Mouse (Mus musculus) lung, embryonic 15.5 days (tissue): ENCODE measurements at regions not wholly inside any gene's neighbourhood (a gene's known extent, or its start where the extent isn't known, plus 50 kb on each side); places are given as distances from the start of the nearest gene placed in this dataset.
A peak's percentile ranks its signal among the peaks of the same experiment; 100 is the strongest.
"Not testable (repeated sequence)": the region's sequence is repeated elsewhere in the genome, so short reads cannot be mapped to it uniquely, and the experiment has no call there.

Experiments
- ATAC-seq: fragments of 200-750 bp; cut with Nextera tagmentation; 2 replicates; pipeline ENCODE4 v1.8.0; 2017; ENCODE audit warnings: moderate number of reproducible peaks, borderline replicate concordance; ENCODE audit not compliant: low FRiP score, low TSS enrichment; ENCODE audit errors: extremely low read depth
- H3K27ac ChIP-seq: fragments of 300-500 bp; sonication (generic); 2 replicates; pipeline ENCODE4 v1.5.1; 2015; ENCODE audit warnings: moderate library complexity, mild to moderate bottlenecking, inconsistent platforms
- H3K27me3 ChIP-seq: fragments of 300-500 bp; sonication (generic); 2 replicates; pipeline ENCODE4 v1.6.1; 2015; ENCODE audit warnings: inconsistent platforms
- H3K36me3 ChIP-seq: fragments of 300-500 bp; sonication (generic); 2 replicates; pipeline ENCODE4 v1.6.1; 2015; ENCODE audit warnings: inconsistent platforms
- H3K4me1 ChIP-seq: fragments of 300-500 bp; sonication (generic); 2 replicates; pipeline ENCODE4 v1.6.1; 2015; ENCODE audit warnings: inconsistent platforms
- H3K4me2 ChIP-seq: fragments of 300-500 bp; sonication (generic); 2 replicates; pipeline ENCODE4 v1.6.1; 2015; ENCODE audit warnings: inconsistent platforms, mild to moderate bottlenecking, moderate library complexity
- H3K4me3 ChIP-seq: fragments of 300-500 bp; sonication (generic); 2 replicates; pipeline ENCODE4 v1.5.1; 2015; ENCODE audit warnings: mild to moderate bottlenecking, inconsistent platforms
- H3K9ac ChIP-seq: fragments of 300-500 bp; sonication (generic); 2 replicates; pipeline ENCODE4 v1.6.1; 2015; ENCODE audit warnings: inconsistent platforms
- H3K9me3 ChIP-seq: fragments of 300-500 bp; sonication (generic); 2 replicates; pipeline ENCODE4 v1.6.1; 2016; ENCODE audit warnings: inconsistent platforms
- WGBS: fragments of 180-500 bp; shearing (Covaris S2); methylation state at CpG from one replicate; pipeline ENCODE4 v1.1.7; 2015; 5-methylcytosine and 5-hydroxymethylcytosine counted together

DNA sequence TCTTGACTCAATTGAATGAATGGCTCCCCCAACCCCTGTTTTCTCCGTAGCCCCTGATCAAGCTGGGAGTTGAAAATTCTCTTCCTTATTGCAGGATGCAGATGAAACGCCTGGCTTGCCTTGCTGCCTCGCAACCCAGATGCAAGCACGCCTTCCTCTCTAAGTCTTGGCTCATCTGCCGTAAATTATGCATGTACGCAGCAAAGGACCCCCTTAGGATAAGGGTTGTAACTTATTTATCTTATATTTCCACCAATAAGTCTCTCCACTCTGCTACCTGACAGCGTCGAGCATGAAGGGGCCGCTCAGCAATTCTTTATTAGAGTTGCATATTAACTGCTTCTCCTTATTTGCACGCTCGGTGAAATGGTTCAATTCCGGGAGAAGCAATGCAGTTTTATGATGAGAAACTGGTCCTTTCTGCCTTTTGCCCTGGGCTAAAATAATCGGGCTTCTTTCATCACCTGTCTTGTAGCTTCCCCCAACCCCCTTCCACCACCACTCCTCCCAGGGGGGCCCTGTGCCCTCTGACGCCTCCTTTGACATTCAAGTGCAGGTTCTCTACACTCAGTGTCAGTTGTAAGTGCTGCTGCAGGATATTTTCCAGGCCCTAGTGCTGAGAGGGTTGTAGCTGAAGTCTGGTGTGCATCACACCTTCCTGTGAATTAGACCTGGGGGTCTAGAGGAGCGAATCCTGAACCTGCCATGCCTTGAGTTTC is 246.0 kb downstream of the Eipr1 start:
- Histone ChIP-seq H3K27ac (no peak overlapping the region), H3K9me3 (no peaks in the 10 kb centered on the region), H3K36me3 (no peaks in the 10 kb centered on the region), H3K4me3 (no peak overlapping the region), H3K4me2 (no peak overlapping the region), H3K9ac (no peak overlapping the region), H3K27me3 (no peaks in the 10 kb centered on the region), H3K4me1 (no peaks in the 10 kb centered on the region)
- WGBS: 55% methylated on average over 15 of the region's 15 CpGs
- ATAC-seq: no peak

DNA sequence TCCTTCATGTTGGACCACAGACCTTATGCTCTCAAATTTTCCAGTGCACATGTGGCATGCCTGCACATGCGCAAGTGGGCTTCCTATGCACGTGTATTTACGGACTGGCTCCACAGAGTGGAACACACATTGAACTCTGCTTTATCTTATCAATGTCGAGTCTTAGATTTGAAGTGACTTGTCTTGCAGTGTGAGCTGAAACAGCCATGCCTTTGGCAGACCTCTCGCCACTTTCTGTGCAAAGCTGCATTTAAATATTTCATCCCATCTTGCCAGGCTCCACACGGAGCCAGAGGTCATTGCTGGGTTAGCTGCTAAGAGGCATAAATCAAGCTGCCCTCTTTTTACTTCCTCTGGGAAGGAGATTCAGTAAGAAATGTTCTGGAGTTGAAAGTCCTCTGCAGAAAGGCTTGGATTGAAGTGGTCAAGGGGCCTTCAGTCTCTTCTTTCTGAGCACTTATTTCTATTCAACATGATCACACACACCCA is 248.4 kb downstream of the Eipr1 start:
- no peak for ATAC-seq
- H3K9me3 ChIP-seq: no peaks in the 10 kb centered on the region
- H3K27me3 ChIP-seq: no peaks in the 10 kb centered on the region
- no peaks in the 10 kb centered on the region for H3K36me3 ChIP-seq
- 30% methylated on average over 6 of the region's 6 CpGs for WGBS
- H3K4me1 ChIP-seq: no peaks in the 10 kb centered on the region
- H3K4me2 ChIP-seq: no peak overlapping the region
- H3K27ac ChIP-seq: no peak overlapping the region
- no peak overlapping the region for H3K9ac ChIP-seq
- no peak overlapping the region for H3K4me3 ChIP-seq

DNA sequence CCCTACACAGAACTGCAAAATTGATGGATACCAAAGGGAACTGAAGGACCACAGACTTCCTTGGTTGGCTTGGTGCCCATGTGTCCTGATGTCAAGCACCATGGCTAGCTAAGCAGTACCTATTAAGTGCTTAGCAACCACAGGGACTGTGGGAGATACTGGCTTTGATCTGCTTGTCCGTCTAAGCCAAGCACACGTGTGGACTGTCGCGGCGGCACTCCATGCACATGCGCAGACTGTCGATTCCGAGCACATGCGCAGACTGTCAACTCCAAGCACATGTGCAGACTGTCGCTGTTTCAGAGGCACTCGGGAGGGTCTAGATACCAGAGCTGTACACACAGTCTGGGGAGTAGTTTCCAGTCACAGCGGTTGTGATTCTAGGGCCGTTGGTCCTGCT is 252.9 kb downstream of the Eipr1 start:
- Histone ChIP-seq H3K27ac (no peak overlapping the region), H3K4me2 (no peak overlapping the region), H3K9ac (no peak overlapping the region), H3K4me3 (no peak overlapping the region), H3K4me1 (no peaks in the 10 kb centered on the region), H3K27me3 (no peaks in the 10 kb centered on the region), H3K36me3 (no peaks in the 10 kb centered on the region), H3K9me3 (no peaks in the 10 kb centered on the region)
- 85% methylated on average over 13 of the region's 13 CpGs for WGBS
- ATAC-seq: no peak

DNA sequence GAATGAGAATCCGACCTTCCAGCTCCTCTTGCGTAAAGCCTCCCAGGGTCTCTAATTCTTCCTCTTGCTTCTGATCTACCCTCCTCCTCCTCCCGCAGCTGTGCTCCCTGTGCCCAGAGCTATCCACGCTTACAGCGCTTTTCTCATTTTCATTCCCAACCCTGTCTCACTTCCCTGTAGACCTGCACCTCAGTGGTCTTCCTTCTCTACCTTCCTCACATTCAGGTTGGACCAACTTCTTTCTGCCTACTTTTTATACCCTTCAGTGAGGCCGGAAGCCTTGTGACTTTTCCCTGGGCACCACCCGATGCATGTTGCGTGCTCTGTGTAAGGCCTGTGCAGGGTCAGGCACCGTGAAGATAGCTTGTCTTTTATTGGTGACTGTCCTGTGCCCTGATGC is 263.0 kb downstream of the Eipr1 start:
- Histone ChIP-seq H3K4me3 (no peak overlapping the region), H3K4me2 (no peak overlapping the region), H3K27ac (no peak overlapping the region), H3K9me3 (no peaks in the 10 kb centered on the region), H3K36me3 (no peaks in the 10 kb centered on the region), H3K4me1 (no peaks in the 10 kb centered on the region), H3K27me3 (no peaks in the 10 kb centered on the region), H3K9ac (no peak overlapping the region)
- WGBS: 83% methylated on average over 9 of the region's 9 CpGs
- ATAC-seq: no peak

DNA sequence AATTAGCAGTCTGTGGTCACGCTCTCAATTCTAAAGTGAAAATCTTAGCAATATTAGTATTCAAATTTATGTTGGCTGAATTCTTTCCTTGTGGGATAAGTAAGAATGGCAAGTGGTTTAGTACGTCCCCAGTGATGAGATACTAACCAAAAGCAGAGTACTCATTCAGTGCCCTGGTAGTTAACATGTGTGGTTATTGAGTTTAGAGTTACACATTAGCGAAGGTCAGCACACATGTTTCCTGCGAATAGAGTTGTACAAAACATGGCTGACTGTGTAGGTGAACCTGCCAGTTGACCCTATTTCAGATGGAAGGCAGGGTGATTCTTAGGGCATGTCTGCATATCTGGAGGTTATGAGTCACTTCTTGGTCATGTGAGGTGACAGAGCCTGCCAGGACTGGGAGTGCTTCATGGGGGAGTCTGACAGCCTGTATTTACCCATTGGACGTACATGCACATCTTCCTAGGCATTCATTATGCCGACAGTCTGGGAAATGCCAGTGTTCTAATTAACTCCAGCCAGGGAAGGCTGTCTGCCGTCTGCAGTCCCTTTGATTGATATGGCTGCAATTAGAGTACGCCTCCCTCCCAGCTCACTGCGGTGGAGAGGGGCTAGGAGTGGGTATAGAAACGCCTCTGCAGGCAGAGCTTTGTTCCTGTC is 263.7 kb downstream of the Eipr1 start:
- Histone ChIP-seq H3K27ac (no peak overlapping the region), H3K36me3 (no peaks in the 10 kb centered on the region), H3K4me1 (no peaks in the 10 kb centered on the region), H3K4me3 (no peak overlapping the region), H3K9ac (no peak overlapping the region), H3K9me3 (no peaks in the 10 kb centered on the region), H3K4me2 (no peak overlapping the region), H3K27me3 (no peaks in the 10 kb centered on the region)
- WGBS: 46% methylated on average over 10 of the region's 10 CpGs
- ATAC-seq: no peak

DNA sequence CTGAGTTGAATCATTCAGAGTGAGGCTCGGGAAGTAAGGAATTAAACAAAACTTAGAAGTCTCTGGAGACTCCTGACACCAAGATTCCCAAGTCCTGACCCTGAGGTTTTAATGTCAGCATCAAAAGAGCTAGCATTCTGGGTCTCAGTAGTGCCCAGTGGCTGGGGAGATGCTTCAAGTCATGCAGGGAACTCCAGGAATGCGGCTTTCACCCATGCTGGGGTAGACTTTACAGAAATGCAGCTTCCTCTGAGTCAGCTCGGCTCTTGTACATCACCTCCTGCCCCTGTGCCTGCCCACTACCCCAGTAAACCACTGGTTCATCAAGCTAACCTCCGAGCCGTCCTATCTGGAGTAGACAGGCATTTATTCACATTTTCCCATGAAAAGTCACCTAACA is 269.5 kb downstream of the Eipr1 start:
- H3K4me2 ChIP-seq: no peak overlapping the region
- H3K4me3 ChIP-seq: no peak overlapping the region
- H3K27ac ChIP-seq: no peak overlapping the region
- no peak overlapping the region for H3K9ac ChIP-seq
- no peaks in the 10 kb centered on the region for H3K36me3 ChIP-seq
- WGBS: 46% methylated on average over 5 of the region's 5 CpGs
- ATAC-seq: no peak
- no peaks in the 10 kb centered on the region for H3K9me3 ChIP-seq
- H3K4me1 ChIP-seq: no peaks in the 10 kb centered on the region
- H3K27me3 ChIP-seq: no peaks in the 10 kb centered on the region

DNA sequence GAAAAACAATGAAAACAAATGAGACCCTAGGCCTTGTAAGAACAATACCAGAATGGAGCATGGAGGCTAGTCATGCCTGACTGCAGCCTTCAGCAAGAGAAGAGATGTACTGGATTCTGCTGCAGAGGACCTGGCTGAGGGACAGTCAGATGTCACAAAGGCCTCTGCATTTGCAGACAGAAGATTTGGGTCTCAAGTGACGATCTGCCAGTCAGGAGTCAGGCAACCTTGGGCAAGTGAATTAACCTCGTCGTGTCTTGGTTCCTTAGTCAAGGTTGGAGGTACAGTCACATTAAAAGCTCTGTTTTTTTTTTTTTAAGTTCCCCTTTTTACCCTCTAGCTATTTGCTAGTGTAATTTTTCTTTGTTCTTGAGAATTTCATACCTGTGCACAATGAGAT is 276.6 kb downstream of the Eipr1 start:
- Histone ChIP-seq H3K27me3 (no peaks in the 10 kb centered on the region), H3K36me3 (no peaks in the 10 kb centered on the region), H3K9me3 (no peaks in the 10 kb centered on the region), H3K4me3 (no peak overlapping the region), H3K4me1 (no peaks in the 10 kb centered on the region), H3K27ac (no peak overlapping the region), H3K4me2 (no peak overlapping the region), H3K9ac (no peak overlapping the region)
- ATAC-seq: no peak
- 76% methylated on average over 3 of the region's 3 CpGs for WGBS

DNA sequence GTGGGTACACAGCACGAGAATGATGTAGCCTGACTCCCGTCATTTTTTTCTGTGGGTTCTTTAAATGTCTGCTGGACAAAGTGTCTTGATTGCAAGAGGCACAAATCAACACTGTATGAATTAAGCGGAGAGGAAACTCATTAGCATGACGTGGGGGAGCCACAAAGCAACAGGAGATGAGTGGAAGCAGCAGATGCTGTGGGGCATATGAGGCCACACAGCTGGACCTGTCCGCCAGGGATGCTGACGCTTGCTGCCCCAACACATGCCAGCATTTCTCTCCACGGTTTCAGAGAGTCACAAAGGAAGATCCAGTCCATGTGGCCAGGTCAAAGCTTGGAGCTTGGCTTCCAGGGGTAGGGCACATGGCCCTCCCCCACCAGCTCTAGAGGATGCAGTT is 277.9 kb downstream of the Eipr1 start:
- WGBS: 49% methylated on average over 7 of the region's 7 CpGs
- Histone ChIP-seq H3K4me3 (no peak overlapping the region), H3K4me1 (no peaks in the 10 kb centered on the region), H3K9ac (no peak overlapping the region), H3K4me2 (no peak overlapping the region), H3K27me3 (no peaks in the 10 kb centered on the region), H3K36me3 (no peaks in the 10 kb centered on the region), H3K9me3 (no peaks in the 10 kb centered on the region), H3K27ac (no peak overlapping the region)
- ATAC-seq: no peak

DNA sequence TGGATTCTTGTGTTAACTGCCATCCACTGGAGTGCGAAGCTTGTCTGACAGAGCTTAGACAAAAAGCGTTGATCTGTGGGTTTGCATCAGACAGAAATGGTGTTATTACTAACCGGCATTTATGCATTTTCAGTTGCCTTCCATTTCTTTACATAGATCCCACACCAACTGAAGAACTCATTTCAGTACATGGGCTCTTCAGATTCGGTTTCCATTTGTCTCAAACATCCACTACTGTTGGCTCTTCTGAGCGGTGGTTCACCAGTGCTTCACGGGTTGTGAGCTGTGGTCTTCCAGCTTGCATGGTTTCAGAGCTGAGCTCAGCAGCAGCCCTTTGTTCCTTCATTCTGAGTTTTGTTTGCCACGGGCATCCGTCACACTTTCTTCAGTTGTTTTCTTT is 294.4 kb downstream of the Eipr1 start:
- ATAC-seq: no peak
- Histone ChIP-seq H3K9ac (no peak overlapping the region), H3K36me3 (no peaks in the 10 kb centered on the region), H3K4me2 (no peak overlapping the region), H3K4me3 (no peak overlapping the region), H3K4me1 (peaks cover 9% of the 10 kb centered on the region), H3K27me3 (no peaks in the 10 kb centered on the region), H3K9me3 (no peaks in the 10 kb centered on the region), H3K27ac (no peak overlapping the region)
- 80% methylated on average over 8 of the region's 8 CpGs for WGBS

DNA sequence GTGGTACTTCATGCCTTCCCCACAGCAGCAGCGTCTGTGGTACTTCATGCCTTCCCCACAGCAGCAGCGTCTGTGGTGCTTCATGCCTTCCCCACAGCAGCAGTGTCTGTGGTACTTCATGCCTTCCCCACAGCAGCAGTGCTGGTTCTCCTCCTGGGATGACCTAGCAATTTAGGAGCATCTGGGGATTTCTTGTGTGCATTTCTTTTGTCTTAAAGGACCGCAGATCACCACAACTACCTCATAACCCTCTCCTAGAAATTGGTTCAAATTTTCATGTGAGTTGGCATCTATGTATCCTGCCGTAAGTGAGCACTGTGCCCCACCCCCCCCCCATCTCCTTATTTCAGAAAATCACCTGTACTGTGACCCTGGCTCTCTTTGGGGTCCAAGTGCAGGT is 297.0 kb downstream of the Eipr1 start:
- not testable (repeated sequence) for H3K9me3 ChIP-seq, H3K4me3 ChIP-seq, H3K27me3 ChIP-seq, H3K4me2 ChIP-seq, H3K4me1 ChIP-seq, H3K27ac ChIP-seq, H3K36me3 ChIP-seq, H3K9ac ChIP-seq, ATAC-seq
- 47% methylated on average over 4 of the region's 4 CpGs for WGBS

DNA sequence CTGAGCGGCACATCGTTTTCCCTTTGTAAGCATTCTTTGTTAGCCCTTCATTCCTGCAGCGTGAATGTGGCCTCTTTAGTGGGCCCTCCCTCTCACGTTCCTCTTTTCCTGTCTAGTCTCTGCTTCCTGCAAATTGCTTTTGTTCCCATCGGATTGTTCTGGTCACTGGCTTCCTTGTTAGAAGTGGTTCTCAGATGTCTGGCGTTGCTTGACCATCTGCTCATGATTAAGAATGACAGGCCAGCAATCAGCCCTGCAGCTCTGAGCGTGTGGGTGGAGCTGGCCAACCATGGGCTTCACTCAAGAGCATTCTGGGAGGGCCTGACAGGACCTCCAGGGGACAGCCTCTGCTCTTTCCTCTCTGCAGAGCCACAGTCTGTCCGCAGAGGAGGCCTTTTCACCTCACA is 297.5 kb downstream of the Eipr1 start:
- Histone ChIP-seq H3K4me3 (no peak overlapping the region), H3K4me2 (no peak overlapping the region), H3K9me3 (no peaks in the 10 kb centered on the region), H3K36me3 (no peaks in the 10 kb centered on the region), H3K27me3 (no peaks in the 10 kb centered on the region), H3K27ac (no peak overlapping the region), H3K4me1 (peaks cover 9% of the 10 kb centered on the region), H3K9ac (no peak overlapping the region)
- WGBS: 7% methylated on average over 8 of the region's 8 CpGs
- peak; percentile 62; the same call in 1 of the 2 replicates for ATAC-seq

DNA sequence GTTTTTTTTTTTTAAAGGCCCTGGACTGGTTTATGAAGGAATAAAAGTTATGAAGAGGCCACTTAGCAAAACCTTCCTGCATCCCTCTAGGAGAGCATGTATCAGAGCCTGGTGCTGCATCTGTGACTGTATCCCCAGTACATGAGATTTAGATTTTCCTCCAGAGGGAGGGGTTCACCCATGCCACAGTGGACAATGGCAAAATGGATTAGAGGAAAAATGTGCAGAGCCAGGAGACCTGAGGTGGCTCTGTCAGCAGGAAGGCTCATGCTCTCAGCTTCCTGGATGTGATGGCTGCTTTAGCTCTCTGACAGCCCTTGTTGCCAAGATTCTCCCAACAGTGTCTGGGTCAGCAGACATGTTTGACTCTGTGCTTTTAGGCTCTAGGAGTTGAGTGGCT is 298.2 kb downstream of the Eipr1 start:
- Histone ChIP-seq H3K4me1 (peaks cover 9% of the 10 kb centered on the region), H3K36me3 (no peaks in the 10 kb centered on the region), H3K9ac (no peak overlapping the region), H3K4me3 (no peak overlapping the region), H3K4me2 (no peak overlapping the region), H3K27ac (no peak overlapping the region), H3K9me3 (no peaks in the 10 kb centered on the region), H3K27me3 (no peaks in the 10 kb centered on the region)
- ATAC-seq: no peak
